Mouse (Mus musculus) bone marrow macrophage, adult 2 months (primary cell): ENCODE results near the gene Cdc42ep5.

ENCODE experiments used
- CTCF ChIP-seq: IDR thresholded peaks from 2 replicates; pipeline ENCODE4 v1.5.1; 2012; ENCODE audit warnings: low read depth, mild to moderate bottlenecking, low read length, moderate library complexity
- POLR2A ChIP-seq: IDR thresholded peaks from 2 replicates; pipeline ENCODE4 v1.6.1; 2012; ENCODE audit warnings: mild to moderate bottlenecking, low read depth, low read length, borderline replicate concordance

- TF ChIP-seq POLR2A (no peak), CTCF (no peak)
Measured at GRCm38 (mm10) chr7:4164090-4164910, at the start of gene Cdc42ep5.
